Mouse (Mus musculus) retina, embryonic 14.5 days (tissue): ENCODE results near the gene Atf6.

Source experiments
- DNase-seq: peaks from one replicate; pipeline ENCODE4 v3.0.0-alpha.2; 2015; ENCODE audit warnings: low spot score

Gene Atf6

DNA sequence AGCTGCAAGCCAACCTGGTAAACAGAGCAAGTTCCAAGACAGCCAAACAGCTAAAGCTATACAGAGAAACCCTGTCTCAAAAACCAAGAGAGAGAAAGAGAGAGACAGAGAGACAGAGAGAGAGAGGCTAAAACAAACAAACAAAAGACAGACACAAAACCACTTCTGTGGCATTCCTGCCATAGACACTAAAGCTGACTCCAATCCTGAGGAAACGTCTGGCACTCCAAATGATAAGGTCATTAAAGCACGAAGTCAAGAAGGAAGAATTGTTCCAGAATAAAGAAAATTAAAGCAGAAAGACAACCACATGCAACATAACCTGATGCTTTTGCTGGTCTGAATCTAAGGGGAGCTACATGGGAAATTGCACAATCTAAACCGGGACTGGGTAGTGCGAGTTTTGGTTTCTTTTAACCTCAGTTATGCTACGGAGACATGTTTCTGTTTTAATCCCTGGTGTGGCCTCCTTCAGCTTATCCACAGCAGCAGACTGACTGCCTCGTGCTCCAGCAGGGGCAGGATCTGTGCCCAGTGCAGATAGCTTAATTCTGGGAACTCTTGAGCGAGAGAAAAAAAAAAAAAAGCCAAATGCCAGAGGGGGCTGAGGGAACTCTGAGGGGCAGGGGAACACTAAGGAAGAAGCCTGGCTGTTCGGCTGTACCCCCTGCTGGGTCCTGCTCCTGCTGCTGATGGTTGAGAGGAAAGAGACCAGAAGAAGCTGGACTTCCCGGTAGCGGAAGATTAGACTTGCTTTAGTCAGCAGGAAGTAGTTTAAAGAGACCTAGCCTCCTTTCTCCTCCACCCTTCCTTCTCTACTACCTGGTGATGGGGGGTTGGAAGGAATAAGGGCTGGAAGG, 21.9 kb downstream of the Atf6 start:
- DNase-seq, result no peak

DNA sequence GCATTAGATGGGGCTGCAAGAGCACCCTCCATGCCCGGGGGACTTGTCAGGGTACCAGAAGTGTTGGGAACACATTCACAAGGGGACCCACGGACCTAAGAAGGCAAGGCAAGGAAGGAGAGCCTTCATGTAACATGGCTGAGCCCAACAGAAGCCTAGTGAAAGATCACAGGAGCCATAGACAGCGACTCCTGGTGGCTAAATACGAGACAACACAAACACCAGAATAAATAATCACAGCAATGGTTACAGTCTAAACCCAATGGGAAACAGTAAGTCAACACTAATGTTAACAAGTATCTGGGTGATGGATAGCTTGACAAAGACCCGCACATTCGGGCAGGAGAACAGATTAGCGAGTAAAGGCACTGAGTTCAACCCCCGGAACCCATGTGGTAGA, 23.2 kb downstream of the Atf6 start:
- no peak for DNase-seq

DNA sequence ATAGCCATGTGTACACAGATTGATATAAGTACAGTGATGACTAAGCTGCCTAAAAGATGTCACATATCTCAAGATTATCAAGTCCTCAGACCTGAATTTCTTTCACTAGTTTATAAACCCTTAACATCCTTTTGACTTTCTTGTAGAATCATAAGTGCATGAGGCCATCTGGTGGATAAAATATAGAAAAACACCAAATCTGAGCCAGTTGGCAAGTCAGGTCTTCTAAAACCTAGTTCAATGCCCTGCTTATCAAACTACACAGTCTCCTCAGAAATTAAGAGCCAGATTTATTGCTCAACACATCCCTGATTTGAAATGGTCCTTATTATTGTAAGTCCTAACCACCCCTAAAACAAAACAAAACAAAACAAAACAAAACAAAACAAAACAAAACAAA, 27.9 kb downstream of the Atf6 start:
- peak; percentile 56 for DNase-seq

DNA sequence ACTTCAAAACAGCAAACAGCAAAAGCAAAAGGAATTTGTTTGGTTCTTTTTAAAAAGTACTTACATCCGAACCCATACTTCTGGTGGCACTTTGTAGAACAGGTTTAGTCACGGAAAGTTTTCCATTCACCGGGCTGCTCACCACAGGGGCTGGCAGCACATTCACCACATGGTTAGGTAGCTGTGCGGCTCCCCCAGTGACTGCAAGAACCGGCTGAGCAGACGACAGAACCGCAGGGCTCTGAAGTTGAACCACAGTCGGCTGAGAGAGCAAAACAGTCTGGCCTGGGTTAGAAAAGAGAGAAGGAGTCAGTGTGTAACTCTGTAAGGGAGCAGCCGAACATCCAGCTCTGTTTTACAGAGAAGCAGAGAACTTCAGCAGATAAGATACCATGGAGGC, 32.8 kb downstream of the Atf6 start:
- no peak for DNase-seq

DNA sequence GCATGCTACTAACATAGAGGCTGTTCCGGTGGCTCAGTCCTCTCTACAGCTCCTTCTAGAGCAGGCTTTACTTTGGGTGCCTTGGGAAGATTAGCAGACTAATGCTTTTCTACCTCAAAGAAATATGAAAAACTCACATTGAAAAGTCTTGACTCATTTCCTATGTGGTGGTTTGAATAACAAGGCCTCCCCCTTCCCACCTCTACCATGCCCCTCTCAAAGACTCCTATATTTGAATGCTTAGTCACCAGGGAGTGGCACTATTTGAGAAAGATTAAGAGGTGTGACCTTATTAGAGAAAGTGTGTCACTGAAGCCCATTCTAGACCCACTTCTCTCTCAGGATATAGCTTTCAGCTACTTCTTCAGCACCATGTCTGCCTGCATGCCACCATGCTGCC, 37.8 kb downstream of the Atf6 start:
- no peak for DNase-seq

DNA sequence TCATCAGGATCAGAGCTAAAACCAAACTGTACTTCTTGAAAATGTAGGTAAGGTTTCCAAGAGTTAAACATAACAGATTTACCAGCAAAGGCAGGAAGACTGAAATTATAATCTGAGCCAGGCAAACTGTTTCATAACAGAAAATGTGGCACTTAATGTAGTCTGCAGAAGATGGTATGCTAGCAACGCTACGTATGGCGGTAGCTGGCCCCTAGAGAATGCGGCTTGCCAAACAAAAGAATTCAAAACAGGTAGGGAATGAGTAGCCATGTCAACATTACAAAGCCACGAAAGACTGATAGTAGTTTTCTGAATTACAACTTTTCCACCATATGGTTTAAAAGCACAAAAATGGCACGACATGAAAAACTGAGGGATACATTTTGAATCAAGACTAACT, 38.2 kb downstream of the Atf6 start:
- DNase-seq, result no peak

DNA sequence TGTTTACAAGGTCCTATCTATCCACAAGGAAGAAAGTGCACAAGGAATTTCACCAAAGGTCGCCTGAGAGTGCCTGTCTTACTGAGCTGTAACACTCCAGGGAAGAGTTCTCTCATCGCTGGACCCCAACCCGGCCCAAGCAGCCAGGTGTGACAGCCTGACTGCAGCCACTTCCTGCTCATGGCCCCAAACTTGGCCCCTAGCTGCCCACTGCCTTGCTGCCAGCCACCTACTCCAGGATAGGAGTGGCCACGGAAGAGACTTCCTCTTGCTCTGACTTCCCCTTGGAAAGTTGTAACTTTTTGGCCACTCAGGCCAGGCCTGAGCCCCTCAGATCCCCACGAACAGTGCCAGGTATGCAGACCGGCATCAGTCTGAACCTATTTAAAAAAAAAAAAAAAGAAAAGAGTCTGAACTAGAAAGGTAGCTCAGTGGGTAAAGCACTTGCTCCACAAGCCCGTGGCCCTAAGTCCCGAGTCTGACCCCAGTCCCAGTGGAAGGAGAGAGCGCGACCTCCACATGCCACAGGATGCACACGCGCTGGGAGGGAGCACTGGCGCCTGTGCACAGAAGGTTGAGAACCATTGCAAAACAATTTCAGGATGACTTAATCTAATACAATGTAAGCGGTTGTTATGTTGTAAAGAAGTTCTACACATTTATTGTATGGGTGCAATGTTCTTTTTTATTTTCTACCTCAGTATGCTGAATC, 47.3 kb downstream of the Atf6 start:
- DNase-seq, result no peak

DNA sequence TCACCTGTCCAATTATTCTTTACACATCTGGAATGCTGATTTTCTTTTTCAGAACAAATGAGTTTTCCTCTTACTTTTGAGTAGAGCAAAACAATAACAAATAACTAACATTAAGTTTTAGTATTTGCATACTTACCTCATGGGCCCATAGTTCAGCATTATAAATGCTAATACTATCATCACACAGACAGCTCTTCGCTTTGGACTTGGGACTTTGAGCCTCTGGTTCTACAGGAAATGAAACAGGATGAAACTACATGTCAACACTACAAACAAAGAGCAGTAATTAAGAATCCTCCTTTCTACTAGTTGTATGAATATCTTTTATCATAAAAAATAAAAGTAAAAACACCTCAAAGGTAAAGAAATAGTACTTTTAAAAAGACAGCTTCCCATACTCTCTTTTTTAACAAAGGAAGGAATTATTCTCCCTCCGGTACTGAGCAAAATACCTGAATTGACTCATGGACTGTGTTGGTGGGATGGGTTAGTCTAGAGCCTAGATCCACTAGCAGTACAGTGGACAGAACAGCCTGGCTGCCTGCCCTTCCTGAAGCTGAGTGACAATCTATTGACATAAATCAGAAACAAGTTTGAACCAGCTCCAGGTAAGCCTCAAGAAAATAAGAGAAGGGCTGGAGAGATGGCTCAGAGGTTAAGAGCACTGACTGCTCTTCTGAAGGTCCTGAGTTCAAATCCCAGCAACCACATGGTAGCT, 52.1 kb downstream of the Atf6 start:
- DNase-seq, result no peak

DNA sequence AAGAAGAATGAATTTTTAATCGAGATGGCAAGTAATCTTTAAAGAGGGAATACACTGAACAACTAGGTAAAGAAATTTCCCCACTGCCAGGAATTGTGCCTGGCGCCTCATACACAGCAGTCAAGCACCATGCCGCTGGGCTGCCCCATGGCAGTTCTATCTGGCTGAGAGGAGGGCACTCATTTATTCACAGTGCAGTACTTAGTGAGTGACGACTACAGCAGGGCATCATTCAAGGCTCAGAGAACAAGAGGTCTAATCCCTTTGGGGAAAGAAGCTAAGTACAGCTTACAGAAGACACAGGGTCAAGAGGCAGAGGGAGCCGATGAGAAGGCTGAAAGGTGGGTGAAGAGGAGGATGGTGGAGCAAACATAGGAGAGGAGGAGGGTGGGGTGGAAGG, 54.7 kb downstream of the Atf6 start:
- peak; percentile 16 for DNase-seq

DNA sequence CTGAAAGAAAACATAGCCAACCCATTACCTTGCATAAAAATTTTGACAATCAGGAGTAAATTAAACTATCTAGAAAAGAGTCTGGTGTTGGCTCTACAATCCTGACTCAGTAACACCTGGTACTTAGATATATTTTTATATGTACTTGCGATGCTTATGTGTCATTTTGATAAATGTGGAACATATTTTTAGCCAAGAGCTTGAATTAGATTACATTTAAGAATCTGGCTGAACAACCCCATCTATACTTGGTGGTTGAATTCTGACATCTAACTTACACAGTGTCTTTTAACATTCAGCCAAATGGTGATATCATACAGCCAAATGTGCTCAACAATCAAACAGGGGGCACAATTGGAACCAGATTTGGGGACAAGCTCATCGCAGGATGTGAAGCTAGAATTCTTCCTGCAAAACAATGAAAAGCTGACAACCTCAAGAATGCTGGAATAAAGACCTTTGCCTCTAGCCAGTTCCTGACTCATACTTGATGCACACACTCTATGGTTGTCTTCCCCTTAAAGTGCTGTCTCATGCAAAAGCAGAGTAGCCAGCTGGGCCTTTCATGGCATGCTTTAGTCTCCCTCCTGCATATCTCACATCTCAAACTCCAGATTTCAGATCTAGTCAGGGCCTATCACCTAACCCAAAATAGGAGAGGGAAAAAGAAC, 59.8 kb downstream of the Atf6 start:
- DNase-seq, result no peak

DNA sequence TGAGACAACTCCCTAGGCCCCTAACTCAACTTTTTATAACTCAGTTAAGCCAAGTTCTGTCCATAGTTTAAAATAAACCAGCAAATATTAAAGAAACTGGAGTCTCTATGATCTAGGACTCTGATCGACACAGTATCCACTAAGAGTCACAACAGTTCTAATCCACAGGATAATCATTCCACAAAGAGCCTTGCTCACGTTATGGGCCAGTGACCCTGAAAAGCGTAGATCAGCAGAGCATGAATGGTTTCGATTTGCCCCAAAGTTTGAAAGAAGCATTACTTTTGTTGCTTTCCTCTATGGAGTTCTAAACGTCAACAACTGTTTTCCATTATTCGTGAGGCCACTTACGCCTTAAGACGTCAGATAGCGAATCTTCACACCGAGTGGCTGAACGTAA, 62.9 kb downstream of the Atf6 start:
- DNase-seq, result no peak

DNA sequence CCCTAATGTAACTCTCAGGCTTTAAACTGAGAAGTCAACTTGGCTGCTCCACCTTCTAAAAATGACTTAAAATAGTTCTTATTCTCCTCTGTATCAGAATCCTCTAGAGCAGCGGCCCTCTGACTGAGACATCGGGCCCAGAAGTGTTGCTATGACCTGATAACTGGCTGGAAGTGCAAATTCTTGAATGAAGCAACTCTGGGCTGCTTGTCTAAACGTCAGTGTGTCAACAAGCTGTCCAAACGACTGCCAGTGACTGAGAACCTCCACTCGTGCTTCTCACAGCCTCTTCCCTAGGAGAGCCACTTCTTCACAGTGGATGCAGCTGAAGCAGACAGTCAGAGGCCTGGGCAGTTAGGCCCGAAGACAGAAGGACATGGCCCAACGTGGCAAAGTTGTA, 64.9 kb downstream of the Atf6 start:
- no peak for DNase-seq

DNA sequence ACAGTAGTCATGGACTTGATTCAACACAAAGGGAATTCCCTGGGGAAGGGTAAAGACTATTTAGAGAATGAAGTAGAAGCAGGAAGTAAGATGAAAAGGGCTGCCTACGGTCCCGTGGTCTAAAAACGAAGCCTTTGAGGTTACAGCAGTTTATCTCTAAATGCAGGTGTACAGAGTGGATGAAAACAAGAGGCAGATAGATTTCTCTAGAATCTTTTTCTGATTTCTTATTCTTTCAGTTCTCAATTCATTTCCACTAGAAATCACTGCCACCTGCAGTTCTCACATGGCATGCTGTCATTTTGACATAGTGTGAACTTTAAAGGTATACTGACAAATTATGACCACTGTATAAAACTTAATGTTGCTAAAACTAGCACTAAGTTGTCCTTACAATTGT, 66.9 kb downstream of the Atf6 start:
- DNase-seq, result no peak

DNA sequence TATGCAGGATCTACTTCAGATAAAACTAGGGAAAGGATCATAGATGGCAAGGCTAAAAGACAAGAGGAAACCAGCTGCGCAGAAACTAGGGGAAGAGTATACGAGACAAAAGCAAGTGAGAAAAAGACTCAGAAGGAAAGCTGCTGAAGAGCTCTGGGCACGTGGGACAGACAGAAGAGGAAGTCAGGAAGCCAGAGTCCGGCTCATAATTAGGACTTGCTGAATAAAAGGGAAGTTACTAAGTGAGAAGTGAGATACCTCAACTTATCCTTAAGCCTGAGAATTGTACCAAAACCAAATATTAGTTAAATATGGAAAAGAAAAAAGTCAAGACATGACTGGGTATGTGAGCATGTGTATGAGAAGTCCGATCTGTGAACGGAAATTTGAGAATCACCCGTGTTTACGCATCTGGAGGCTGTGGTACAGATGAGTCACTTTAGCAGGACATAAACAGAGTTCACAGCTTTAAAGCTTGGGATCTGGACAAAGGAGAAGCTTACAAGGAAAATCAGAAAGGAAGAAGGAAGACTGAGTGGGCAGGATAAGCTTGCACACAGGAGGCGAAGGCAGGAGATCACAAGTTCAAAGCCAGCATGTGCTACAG, 71.7 kb downstream of the Atf6 start:
- no peak for DNase-seq

DNA sequence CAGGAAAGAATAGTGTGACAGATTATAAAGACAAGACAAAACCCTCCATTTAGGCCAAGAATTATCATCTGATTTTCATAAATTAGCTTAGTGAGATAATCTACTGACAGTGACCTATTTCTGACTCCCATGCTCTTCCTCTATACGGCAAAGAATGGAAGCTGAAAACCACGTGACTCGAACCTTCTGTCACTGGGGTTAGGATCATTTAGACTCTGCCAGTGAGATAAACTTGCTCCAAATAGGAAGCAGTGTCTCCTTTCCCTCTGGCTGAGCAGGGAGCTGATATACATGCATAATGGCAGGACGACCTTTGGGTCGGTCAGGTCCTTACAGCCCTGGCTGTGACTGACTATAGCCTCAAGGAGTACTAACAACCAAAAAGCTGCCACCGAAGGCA, 76.0 kb downstream of the Atf6 start:
- DNase-seq, result no peak

DNA sequence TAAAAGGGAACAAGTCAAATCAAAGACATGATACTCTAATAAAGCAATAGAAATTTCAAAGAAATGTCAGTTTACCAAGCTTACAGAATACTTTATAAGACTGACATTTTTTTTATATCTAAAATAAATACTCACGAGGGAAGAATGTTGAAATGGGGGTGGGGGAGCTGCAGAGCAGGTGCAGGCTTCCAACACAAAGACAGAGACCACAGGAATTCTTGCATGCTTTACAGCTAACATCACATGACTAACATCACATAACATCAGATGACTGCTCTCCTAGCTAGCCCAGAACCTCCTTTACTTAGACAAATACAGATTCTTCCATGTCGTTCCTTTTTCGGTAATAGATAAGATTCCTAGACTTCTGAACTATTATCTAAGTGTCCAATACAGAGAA, 76.6 kb downstream of the Atf6 start:
- no peak for DNase-seq

DNA sequence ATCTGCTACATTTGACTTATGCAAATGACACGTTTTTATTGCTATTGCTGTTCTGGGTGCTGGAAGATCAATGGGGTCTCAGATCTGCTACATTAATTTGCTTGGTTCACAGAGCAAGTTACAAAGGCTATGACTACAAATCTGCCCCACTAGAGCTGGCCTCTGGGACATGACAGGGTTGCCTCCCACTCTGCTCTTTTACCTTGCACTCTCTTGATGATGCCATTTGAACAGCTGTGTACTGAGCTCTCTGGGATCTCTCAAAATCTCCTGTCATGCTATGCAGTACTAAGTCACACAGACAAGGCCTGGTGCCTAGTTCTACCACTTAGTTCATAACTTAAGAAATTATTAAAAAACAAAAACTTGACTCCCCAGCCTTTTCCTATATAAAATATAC, 79.9 kb downstream of the Atf6 start:
- DNase-seq, result no peak

DNA sequence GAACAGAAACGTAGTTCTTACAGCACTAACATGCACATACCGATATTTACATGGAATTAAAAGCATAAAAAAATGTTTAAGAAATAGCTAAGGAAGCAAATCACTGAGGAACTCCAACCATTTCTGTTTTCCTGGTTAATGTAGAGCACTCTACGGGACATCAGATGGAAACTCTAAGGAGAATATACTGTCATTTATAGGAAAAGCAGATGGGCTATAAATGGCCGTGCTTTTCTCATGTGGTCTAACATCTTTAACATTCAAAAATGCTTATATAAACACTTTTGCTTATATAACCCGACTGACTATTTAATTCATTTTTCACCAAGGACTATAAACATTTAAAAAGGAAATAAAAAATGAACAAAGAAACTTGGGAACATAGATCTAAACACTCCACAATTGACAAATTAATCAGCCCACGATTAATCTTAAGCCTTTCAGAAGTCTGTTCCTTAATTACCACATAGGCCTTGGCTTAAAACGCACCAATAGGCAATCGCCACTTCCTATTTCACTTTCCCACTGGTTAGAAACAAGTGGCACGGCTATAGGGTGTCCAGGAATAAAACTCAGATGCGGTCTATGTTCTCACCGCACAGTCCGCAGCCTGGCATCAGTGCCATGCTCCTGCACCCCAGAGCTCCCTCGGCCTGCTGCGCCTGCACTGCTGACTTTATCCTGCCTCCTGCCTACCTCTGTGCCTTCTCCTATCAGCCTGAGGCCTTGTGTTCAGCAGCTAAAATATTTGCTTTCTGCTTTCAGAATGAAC, 80.8 kb downstream of the Atf6 start:
- DNase-seq, result no peak

DNA sequence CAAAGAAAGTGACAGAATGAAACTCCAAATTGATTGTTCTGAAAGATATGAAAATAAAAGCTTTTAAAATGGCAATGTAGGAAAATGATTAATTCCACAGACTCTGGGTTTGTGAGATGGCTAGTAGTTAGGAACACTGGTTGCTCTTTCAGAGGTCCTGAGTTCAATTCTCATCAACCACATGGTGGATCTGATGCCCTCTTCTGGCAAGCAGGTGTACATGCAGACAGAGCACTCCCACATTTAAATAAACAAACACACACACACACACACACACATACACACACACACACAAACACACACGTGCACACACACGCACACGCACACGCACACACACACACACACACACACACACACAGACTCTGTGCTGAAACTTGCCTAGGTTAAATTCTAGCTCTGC, 89.9 kb downstream of the Atf6 start:
- DNase-seq, result no peak

DNA sequence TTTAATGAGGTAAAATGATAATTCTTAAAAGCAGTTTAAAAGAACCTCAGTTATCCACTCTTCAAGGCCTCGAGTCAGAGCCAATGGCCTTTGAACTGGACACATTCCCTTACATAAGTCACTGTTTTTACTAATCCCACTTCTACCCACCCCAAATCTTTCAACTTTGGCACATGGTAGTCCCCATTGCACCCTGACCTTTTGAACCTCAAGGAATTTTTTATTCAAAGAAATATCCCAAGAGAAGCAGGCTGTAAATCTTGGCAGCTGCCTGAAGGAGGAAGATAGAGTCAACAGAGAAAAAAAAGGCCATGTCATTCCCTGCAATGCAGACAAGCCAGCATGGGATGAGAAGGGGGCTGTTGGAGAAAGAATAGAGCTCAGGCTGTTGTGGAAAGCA, 93.1 kb downstream of the Atf6 start:
- DNase-seq, result no peak

DNA sequence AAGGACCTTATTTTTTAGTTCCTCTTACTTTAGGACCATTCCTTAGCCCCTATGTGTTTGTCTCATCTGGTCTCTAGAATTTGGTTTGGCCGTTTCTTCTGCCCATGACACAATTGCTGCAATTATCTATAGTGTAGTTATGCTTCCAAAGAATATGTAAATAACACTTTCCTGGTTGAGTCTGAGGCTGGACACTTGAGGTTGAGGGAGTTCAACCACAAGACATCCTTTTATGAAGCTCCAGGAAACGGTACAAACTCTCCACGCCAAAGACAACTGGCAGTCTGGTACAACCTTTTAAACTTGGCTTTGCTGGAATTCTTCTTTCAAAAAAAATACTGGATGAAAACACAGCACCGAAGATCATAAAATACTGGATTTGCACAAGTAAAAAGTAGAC, 94.1 kb downstream of the Atf6 start:
- DNase-seq, result no peak
